Mouse (Mus musculus) MEL (cell line): Measurements from ENCODE around the gene Cyp1a1.

Experiments used
- CTCF ChIP-seq, 3 experiments: IDR thresholded peaks in 2 of 3; conservative IDR thresholded peaks in 1 of 3; 2 replicates each; pipeline ENCODE4 v1.5.1; 2011 to 2012; ENCODE audit warnings: low read length in 3 of 3, low read depth in 2 of 3, mild to moderate bottlenecking in 2 of 3, improper control_type of control experiment in 1 of 3, inconsistent platforms in 1 of 3, mixed read lengths in 1 of 3, moderate library complexity in 1 of 3; ENCODE audit not compliant: control insufficient read depth in 1 of 3, insufficient read depth in 1 of 3, poor library complexity in 1 of 3, severe bottlenecking in 1 of 3
- EP300 ChIP-seq, 2 experiments: IDR thresholded peaks; 2 replicates each; pipeline ENCODE4 v1.6.1; 2011; ENCODE audit warnings: improper control_type of control experiment in 2 of 2, low read length in 2 of 2, low read depth in 1 of 2, mild to moderate bottlenecking in 1 of 2
- GABPA ChIP-seq: IDR thresholded peaks from 2 replicates; pipeline ENCODE4 v1.6.1; 2012; ENCODE audit warnings: low read depth, mild to moderate bottlenecking, inconsistent platforms, low read length, improper control_type of control experiment, moderate library complexity
- GATA1 ChIP-seq: IDR thresholded peaks from 2 replicates; pipeline ENCODE4 v1.6.1; 2011; ENCODE audit warnings: low read depth, low read length, improper control_type of control experiment
- MAFK ChIP-seq: IDR thresholded peaks from 2 replicates; pipeline ENCODE4 v1.6.1; 2011; ENCODE audit warnings: low read depth, mild to moderate bottlenecking, low read length, improper control_type of control experiment, borderline replicate concordance
- MAX ChIP-seq: IDR thresholded peaks from 2 replicates; pipeline ENCODE4 v1.6.1; 2011; ENCODE audit warnings: low read length, improper control_type of control experiment
- MXI1 ChIP-seq: IDR thresholded peaks from 2 replicates; pipeline ENCODE4 v1.6.1; 2011; ENCODE audit warnings: mild to moderate bottlenecking, low read depth, low read length, improper control_type of control experiment
- POLR2A ChIP-seq, 2 experiments: IDR thresholded peaks; 2 replicates each; pipeline ENCODE4 v1.6.1; 2011 to 2012; ENCODE audit warnings: low read length in 2 of 2, mild to moderate bottlenecking in 2 of 2, control low read depth in 1 of 2, improper control_type of control experiment in 1 of 2, low read depth in 1 of 2, moderate library complexity in 1 of 2; ENCODE audit not compliant: control insufficient read depth in 1 of 2, insufficient read depth in 1 of 2, poor library complexity in 1 of 2
- POLR2AphosphoS2 ChIP-seq: IDR thresholded peaks from 2 replicates; pipeline ENCODE4 v1.6.1; 2011; ENCODE audit warnings: low read length, improper control_type of control experiment
- TCF12 ChIP-seq: IDR thresholded peaks from 2 replicates; pipeline ENCODE4 v1.6.1; 2014; ENCODE audit warnings: low read depth, mild to moderate bottlenecking, inconsistent platforms, low read length, improper control_type of control experiment, moderate library complexity
- USF1 ChIP-seq: IDR thresholded peaks from 2 replicates; pipeline ENCODE4 v1.6.1; 2014; ENCODE audit warnings: low read depth, mild to moderate bottlenecking, inconsistent platforms, low read length, improper control_type of control experiment, moderate library complexity
- ZMIZ1 ChIP-seq: IDR thresholded peaks from 2 replicates; pipeline ENCODE4 v1.6.1; 2012; ENCODE audit warnings: low read depth, mild to moderate bottlenecking, inconsistent platforms, low read length, improper control_type of control experiment, moderate library complexity

DNA sequence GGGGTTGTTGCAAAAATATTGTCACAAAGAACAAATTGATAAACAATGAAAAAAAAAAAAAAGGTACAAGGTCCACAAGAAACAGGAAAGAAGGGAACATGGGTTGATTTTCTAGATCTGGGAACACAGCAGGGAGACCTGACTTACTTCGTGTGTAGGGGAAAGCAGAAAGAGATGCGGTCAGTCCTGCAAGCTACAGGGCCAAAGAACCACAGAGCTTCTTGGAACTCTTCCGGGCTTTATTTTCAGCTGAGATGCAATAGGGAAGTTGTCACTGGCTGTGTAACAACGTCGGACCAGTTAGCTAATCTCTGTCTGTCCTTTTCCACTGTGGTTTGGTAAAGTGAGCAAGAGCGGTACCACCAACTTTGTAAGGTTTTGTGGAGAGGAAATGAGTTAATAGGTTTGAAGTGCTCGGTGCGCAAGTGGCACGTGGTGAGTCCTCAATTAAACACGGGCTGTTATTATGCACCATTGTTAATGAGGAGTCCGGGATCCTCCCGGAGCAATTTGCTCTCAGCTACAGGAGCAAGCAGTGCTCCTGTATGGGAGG lies 41.1 kb upstream of the Cyp1a1 start:
- no peak for TF ChIP-seq MAFK
- peak; percentile 62 for TF ChIP-seq TCF12
- peak; percentile 62; the same call in 1 of the 2 replicates for TF ChIP-seq ZMIZ1
- peak; percentile 90 for TF ChIP-seq MXI1
- no peak for TF ChIP-seq CTCF (IDR thresholded peaks at IDR 0.05 in 2 of 3, conservative IDR thresholded peaks at IDR 0.05 in 1 of 3; ENCODE audit: control insufficient read depth in 1 of 3, insufficient read depth in 1 of 3, low read depth in 2 of 3, low read length in 3 of 3, poor library complexity in 1 of 3, severe bottlenecking in 1 of 3)
- TF ChIP-seq USF1 = peak; percentile 72
- TF ChIP-seq POLR2AphosphoS2 = peak; percentile 47; the same call in 1 of the 2 replicates
- TF ChIP-seq MAX = peak; percentile 98
- TF ChIP-seq GATA1 = no peak; the same call in 1 of the 2 replicates
- peak in 1 of 2 experiments; percentile 61; a peak in 1 of 4 replicates for TF ChIP-seq POLR2A (IDR thresholded peaks at IDR 0.05; ENCODE audit: control insufficient read depth in 1 of 2, insufficient read depth in 1 of 2, low read depth in 1 of 2, low read length in 2 of 2, poor library complexity in 1 of 2)
- no peak for TF ChIP-seq GABPA
- TF ChIP-seq EP300 (IDR thresholded peaks at IDR 0.05; ENCODE audit: low read depth in 1 of 2, low read length in 2 of 2) = peak in 1 of 2 experiments; percentile 70
